Mouse (Mus musculus) urinary bladder, postnatal 0 days (tissue): Measurements from ENCODE around the gene Flt3l. TPM values are rescaled to one million over a fixed set of nuclear protein-coding genes. Genes with fewer than 3 reads are reported as not detected.

ENCODE experiments used
- microRNA counts: library from miRNA; unstranded; fragments of <30 nt; microRNA quantifications from one replicate; lab custom pipeline; 2016
- microRNA-seq: library from miRNA; unstranded; fragments of <30 nt; microRNA quantifications from one replicate; pipeline ENCODE4, GENCODE M21; 2016
- polyA plus RNA-seq: library from polyadenylated mRNA; unstranded; fragments of >200 nt; fragmentation: Nextera tagmentation; extraction: Ambion mirVana; gene quantifications from 2 replicates; pipeline ENCODE4 v1.2.1, GENCODE M21; 2015

The Flt3l gene
- 3.5 and 4.9 TPM in 2 replicates for polyA plus RNA-seq

GRCm38 (mm10) chr7:45135993-45136567 lies at the start of gene Flt3l, which contains the start of gene Gm45713:
Gene Flt3l (minus strand): TSS chr7:45136432.
Gene Gm45713 (minus strand): TSS chr7:45136231.

GRCm38 (mm10) chr7:45180896-45181477 lies 44.8 kb upstream of the Flt3l start, which contains the start of gene Pth2:
Gene Pth2 (plus strand): TSS chr7:45180995.

GRCm38 (mm10) chr7:45179469-45179868 lies 43.2 kb upstream of the Flt3l start, which contains the start of gene Gfy:
Gene Gfy (minus strand): TSS chr7:45179569.

GRCm38 (mm10) chr7:45163735-45164490 lies 27.7 kb upstream of the Flt3l start, which contains the start of gene Slc17a7:
Gene Slc17a7 (plus strand): TSS chr7:45163949.

GRCm38 (mm10) chr7:45154096-45154992 lies 18.1 kb upstream of the Flt3l start, which contains the start of the genes Pih1d1 and Aldh16a1:
Gene Pih1d1 (plus strand): TSS chr7:45154303.
Gene Aldh16a1 (minus strand): TSS chr7:45154584.

GRCm38 (mm10) chr7:45128624-45129246 lies 7.5 kb downstream of the Flt3l start, which contains the start of gene Rpl13a:
Gene Rpl13a (minus strand): TSS chr7:45128761.

GRCm38 (mm10) chr7:45124224-45125143 lies 11.7 kb downstream of the Flt3l start, which contains the start of gene Rps11:
Gene Rps11 (minus strand): TSS chr7:45124439.

GRCm38 (mm10) chr7:45103652-45104180 lies 32.5 kb downstream of the Flt3l start, which contains the start of gene Fcgrt:
Gene Fcgrt (minus strand): TSS chr7:45103851.

GRCm38 (mm10) chr7:45092048-45092447 lies 44.2 kb downstream of the Flt3l start, which contains the start of gene Rcn3:
Gene Rcn3 (minus strand): TSS chr7:45092221.

MicroRNAs within 50 kb of the gene (microRNA counts, 519-probe panel; counts per million panel counts)
- microRNA mmu-miR-150 (lab: Ali Mortazavi, UCI): 3,260 counts per million, percentile 53 among the panel's probes with 10 or more counts

Small RNA genes lying within 50 kb of the gene (microRNA-seq; reads per million reads assigned to microRNA genes)
- gene Mir150 (67.4 reads per million, percentile 43 among the genes with 10 or more reads in this experiment), gene Mir5121 (20.4 reads per million, percentile 28 among the genes with 10 or more reads in this experiment), gene Mir7055 (not detected)

Other genes with a start within 250 kb of the Flt3l start
- gene Med25, start 243.7 kb downstream of the Flt3l start, polyA plus RNA-seq: 56.3 and 58.9 TPM in 2 replicates
- 27.5 and 29.3 TPM in 2 replicates for gene Fuz, start 240.4 kb downstream of the Flt3l start, polyA plus RNA-seq
- 32.3 and 40.8 TPM in 2 replicates for gene Ap2a1, start 206.9 kb downstream of the Flt3l start, polyA plus RNA-seq
- gene Tsks, start 193.2 kb downstream of the Flt3l start, polyA plus RNA-seq: 0.23 and 0.39 TPM in 2 replicates
- 10.1 and 10.3 TPM in 2 replicates for gene Cpt1c, start 161.6 kb downstream of the Flt3l start, polyA plus RNA-seq
- gene Prmt1, start 149.9 kb downstream of the Flt3l start, polyA plus RNA-seq: 237 and 244 TPM in 2 replicates
- 52.3 and 56.8 TPM in 2 replicates for gene Irf3, start 138.8 kb downstream of the Flt3l start, polyA plus RNA-seq
- gene Bcl2l12, start 137.7 kb downstream of the Flt3l start, polyA plus RNA-seq: 31.9 and 33.3 TPM in 2 replicates
- 22.9 and 24.6 TPM in 2 replicates for gene Scaf1, start 120.1 kb downstream of the Flt3l start, polyA plus RNA-seq
- gene Rras, start 118.5 kb downstream of the Flt3l start, polyA plus RNA-seq: 342 and 359 TPM in 2 replicates
- gene Prr12, start 83.6 kb downstream of the Flt3l start, polyA plus RNA-seq: 4.3 and 5.6 TPM in 2 replicates
- gene Nosip, start 74.0 kb downstream of the Flt3l start, polyA plus RNA-seq: 33.7 and 38.6 TPM in 2 replicates
- 22.6 and 23.4 TPM in 2 replicates for gene Prrg2, start 73.8 kb downstream of the Flt3l start, polyA plus RNA-seq
- gene Rcn3, start 44.2 kb downstream of the Flt3l start, polyA plus RNA-seq: 345 and 360 TPM in 2 replicates
- gene Fcgrt, start 32.6 kb downstream of the Flt3l start, polyA plus RNA-seq: 134 and 152 TPM in 2 replicates
- 1,079 and 1,156 TPM in 2 replicates for gene Rps11, start 12.0 kb downstream of the Flt3l start, polyA plus RNA-seq
- gene Rpl13a, start 7.7 kb downstream of the Flt3l start, polyA plus RNA-seq: 1,221 and 1,252 TPM in 2 replicates
- 0.22 and 0.60 TPM in 2 replicates for gene Gm45713, start 201 bp downstream of the Flt3l start, polyA plus RNA-seq
- 52.0 and 54.3 TPM in 2 replicates for gene Pih1d1, start 17.9 kb upstream of the Flt3l start, polyA plus RNA-seq
- 19.3 and 21.1 TPM in 2 replicates for gene Aldh16a1, start 18.2 kb upstream of the Flt3l start, polyA plus RNA-seq
- 0.08 TPM in 1 of 2 replicates, not detected in the other for gene Slc17a7, start 27.5 kb upstream of the Flt3l start, polyA plus RNA-seq
- not detected in 2 replicates for gene Gfy, start 43.1 kb upstream of the Flt3l start, polyA plus RNA-seq
- gene Pth2, start 44.6 kb upstream of the Flt3l start, polyA plus RNA-seq: not detected in 2 replicates
- 0.26 and 0.35 TPM in 2 replicates for gene Ccdc155, start 68.5 kb upstream of the Flt3l start, polyA plus RNA-seq
- gene Dkkl1, start 75.7 kb upstream of the Flt3l start, polyA plus RNA-seq: 13.9 and 16.5 TPM in 2 replicates
- 39.4 and 41.4 TPM in 2 replicates for gene Tead2, start 79.3 kb upstream of the Flt3l start, polyA plus RNA-seq
- gene Cd37, start 102.7 kb upstream of the Flt3l start, polyA plus RNA-seq: 4.2 and 18.7 TPM in 2 replicates
- not detected in 2 replicates for gene Slc6a16, start 104.7 kb upstream of the Flt3l start, polyA plus RNA-seq
- gene Slc6a21, start 141.1 kb upstream of the Flt3l start, polyA plus RNA-seq: not detected in 2 replicates
- gene Trpm4, start 197.3 kb upstream of the Flt3l start, polyA plus RNA-seq: 17.6 and 18.0 TPM in 2 replicates
- gene Hrc, start 198.9 kb upstream of the Flt3l start, polyA plus RNA-seq: 0.17 and 0.27 TPM in 2 replicates
- 0.91 and 2.1 TPM in 2 replicates for gene Ppfia3, start 230.6 kb upstream of the Flt3l start, polyA plus RNA-seq
- 23.4 and 26.6 TPM in 2 replicates for gene Lin7b, start 234.2 kb upstream of the Flt3l start, polyA plus RNA-seq